Mouse (Mus musculus) T-helper 2 cell (primary cell): Measurements from ENCODE around the gene Arhgap15.

ENCODE experiments used
- in situ Hi-C: fragments of 300-600 bp; cut with MboI, MseI; formaldehyde crosslinking; loops from one replicate; pipeline ENCODE4 v1.15.1; 2025; ENCODE audit warnings: high pct_unique_total_duplicates

Arhgap15 gene

DNA sequence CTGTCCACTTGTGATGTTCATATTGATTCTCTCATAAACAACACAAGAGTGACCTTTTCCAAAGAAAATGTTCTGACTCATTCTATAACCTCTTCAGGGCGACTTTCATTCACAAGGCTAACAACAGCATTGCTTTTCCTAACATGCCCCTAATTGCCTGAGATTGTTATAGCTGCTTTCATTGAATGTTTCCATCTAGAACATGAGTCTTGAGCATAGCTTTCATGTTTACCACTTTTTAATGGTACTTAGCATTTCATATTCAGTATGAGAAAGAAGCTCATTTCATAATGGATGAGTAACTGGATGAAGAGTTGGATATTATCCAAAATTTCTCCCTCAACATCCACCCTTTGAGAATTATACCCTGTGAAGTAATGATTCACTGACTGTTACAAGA, 403.7 kb downstream of the Arhgap15 start:
- in situ Hi-C loops, result no loop called here

DNA sequence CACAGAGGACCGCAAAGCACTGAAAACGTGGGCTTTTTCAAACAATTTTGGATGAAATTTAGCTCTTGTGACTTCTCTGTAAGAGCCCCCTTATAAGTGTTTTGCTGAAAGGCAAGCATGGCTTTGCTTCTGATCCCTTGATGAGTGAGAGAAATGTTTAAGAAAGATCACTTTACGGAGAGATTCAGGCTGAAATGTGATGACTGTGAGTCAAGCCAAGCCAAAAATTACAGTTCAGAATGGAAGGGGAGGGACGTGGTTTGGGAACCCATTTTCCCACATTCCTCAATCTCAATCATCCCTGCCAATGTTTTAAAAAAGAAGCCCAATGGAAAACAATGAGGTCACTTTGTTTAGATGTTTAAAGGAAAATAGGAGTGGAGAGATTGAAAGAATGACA, 411.7 kb downstream of the Arhgap15 start:
- in situ Hi-C loops, result no loop called here

DNA sequence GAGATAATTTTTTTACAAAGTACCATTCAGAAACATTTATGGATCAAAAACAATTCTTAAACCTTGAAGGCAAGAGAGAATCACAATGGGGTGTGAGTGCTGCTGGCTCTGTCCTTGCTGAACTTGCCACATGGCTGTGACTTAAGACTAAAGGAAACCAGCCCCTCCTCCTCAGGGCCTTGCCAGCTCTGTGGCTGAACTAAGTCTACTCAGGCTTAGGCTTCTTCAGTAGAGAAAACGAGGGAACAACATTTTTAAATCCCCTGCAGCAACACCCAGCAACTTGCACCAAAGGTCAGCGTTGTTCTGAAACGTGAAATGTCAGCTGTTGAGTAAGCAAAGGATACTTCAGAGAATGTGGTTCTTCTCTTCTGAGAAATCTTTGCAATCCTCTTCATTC, 417.2 kb downstream of the Arhgap15 start:
- in situ Hi-C loops, result no loop called here

- in situ Hi-C loops, result no loop called here
Observed at GRCm38 (mm10) chr2:44166716-44167115, 418.1 kb downstream of the Arhgap15 start.

GRCm38 (mm10) chr2:44184476-44184875, 435.9 kb downstream of the Arhgap15 start:
- in situ Hi-C loops, result no loop called here

GRCm38 (mm10) chr2:44190749-44191148, 442.1 kb downstream of the Arhgap15 start:
- in situ Hi-C loops, result no loop called here

DNA sequence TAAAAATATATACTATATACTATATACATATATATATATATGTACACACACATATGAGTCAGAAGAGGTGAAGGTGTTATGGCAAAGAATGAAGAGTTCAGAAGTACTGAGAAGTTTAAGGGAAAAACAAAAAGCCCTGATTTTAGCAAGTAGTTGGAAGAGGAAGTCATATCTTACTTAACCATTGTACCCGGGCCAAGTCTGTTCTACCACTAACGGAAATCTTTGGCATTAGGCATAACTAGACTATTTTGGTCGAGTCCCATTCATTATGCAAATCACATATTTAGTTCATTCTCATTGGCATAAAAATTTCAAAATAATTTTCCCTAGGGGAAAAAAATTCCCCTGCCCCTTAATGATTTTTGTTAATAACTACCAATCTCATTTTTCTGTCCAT, 443.4 kb downstream of the Arhgap15 start:
- in situ Hi-C loops, result no loop called here

- in situ Hi-C loops, result no loop called here
Observed at GRCm38 (mm10) chr2:44215506-44215905, 466.9 kb downstream of the Arhgap15 start.

GRCm38 (mm10) chr2:44217811-44218210, 469.2 kb downstream of the Arhgap15 start:
- in situ Hi-C loops, result no loop called here

DNA sequence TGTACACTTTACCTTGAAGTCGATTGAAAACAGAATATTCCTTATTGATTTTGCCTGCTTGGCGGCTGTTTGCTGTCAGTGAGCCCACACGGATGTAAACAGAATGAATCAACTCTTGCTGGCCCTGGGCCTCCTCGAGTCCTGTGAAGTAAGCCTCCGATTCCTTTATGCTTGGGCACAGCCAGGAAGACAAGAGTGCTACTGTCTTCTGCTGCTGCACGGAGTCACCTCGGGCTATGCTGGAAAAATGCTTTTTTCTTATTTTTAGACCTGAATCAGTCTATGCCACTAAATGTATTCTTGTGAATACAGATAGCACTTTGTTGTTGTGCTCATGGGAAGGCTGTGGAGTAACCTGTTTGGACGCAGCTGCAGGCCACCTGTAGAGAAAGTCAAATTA, 469.7 kb downstream of the Arhgap15 start:
- in situ Hi-C loops, result no loop called here

DNA sequence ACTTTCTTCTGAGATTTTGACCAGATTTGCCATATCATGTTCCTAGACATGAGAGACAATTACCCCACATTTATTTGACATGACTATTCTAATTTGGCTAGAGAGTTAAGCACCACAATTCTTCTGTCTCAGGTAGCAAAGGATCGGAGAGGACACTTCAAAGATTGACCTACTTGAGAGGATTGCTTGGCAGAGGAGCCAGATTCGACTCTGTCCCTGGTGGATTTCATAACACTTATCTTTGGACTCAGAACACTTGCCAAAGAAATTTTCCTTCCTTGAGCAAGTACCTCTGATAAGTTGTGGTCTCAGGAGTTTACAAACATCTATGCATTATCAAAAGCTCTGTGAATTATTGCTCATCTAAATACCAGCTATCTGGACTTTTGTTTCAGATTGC, 473.1 kb downstream of the Arhgap15 start:
- in situ Hi-C loops, result no loop called here

GRCm38 (mm10) chr2:44222176-44222753, 473.6 kb downstream of the Arhgap15 start:
- in situ Hi-C loops, result no loop called here

- in situ Hi-C loops, result no loop called here
Observed at GRCm38 (mm10) chr2:44234856-44235255, 486.2 kb downstream of the Arhgap15 start.

DNA sequence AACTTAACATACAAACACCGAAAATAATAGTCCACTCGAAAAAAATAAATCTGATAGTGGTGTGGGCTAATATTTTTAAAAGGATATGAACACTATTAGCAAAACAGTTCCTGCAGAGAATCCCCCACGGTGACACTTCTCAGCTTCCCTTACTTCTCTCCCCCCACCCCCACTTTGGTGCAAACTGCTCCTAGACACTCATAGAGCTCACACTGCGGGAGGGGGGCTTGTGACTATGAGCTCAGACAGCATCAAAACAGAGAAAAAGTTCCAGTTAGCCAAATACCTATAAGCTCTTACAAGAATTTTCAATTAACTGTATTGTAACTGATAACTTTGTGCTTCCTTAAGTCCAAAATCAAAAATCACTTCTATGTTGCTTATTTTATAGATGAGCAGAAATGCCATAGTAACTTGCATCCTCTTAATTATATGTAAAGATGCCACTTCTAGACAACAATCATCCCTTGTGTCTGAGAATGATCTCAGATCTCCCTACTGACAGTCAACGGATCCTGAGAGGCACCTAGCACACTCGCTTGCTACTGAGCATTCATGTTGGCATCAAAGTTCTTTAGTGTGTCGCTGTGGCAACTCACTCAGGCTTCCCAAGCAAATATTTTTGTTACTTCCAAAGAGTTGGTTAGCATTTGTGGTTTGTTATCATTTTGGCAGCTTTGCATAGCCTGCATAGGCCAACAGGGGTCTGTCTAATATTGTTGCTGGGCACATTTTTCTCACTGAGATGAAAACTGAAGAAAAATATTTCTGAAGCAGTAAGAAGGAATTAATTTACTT, 493.2 kb downstream of the Arhgap15 start:
- in situ Hi-C loops, result no loop called here

DNA sequence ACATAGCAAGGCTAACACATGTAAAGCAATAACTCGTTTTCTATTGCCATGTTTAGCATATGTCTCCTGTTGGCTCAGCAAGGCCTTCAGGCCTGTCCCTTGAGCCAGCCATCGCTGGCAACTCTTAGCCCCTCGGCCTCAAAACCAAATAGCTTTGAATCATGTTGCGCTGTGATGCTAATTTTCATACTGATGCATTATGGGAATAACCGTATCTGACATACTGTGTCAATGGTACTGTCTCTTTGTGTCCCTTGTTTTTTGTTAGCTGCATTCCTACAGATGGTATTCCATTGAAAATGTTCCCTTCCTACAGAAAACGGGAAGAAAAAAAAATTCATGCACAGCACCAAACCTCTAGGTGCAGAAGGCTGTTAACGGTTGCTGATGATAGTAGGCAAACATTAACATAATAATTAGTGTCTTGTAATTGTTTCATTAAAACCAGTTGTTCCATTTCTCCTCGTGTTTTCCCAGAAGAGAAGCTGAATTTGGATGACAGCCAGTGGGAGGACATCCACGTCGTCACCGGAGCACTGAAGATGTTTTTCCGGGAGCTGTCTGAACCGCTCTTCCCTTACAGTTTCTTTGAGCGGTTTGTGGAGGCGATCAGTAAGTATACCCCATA, 494.1 kb downstream of the Arhgap15 start:
- in situ Hi-C loops, result no loop called here

- in situ Hi-C loops, result no loop called here
Observed at GRCm38 (mm10) chr2:44255343-44255742, 506.7 kb downstream of the Arhgap15 start.

DNA sequence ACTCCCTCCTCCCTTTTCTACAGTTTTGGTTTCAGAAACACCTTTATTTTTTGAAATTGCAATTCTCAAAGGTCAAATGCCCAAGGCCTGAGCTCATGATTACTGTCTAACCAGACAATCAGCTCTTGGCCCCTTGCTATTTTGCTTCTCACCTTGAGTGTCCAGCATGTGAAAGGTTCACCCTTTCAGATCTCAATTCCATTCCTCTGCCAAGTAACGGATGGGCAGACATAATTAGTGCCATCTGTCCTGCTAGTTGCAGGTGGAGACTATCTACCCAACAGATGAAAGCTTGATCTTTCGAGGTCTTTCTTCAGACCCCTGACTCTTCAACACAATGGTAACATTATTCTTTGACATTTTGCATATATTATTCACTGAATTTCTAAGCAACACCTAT, 509.3 kb downstream of the Arhgap15 start:
- in situ Hi-C loops, result no loop called here

DNA sequence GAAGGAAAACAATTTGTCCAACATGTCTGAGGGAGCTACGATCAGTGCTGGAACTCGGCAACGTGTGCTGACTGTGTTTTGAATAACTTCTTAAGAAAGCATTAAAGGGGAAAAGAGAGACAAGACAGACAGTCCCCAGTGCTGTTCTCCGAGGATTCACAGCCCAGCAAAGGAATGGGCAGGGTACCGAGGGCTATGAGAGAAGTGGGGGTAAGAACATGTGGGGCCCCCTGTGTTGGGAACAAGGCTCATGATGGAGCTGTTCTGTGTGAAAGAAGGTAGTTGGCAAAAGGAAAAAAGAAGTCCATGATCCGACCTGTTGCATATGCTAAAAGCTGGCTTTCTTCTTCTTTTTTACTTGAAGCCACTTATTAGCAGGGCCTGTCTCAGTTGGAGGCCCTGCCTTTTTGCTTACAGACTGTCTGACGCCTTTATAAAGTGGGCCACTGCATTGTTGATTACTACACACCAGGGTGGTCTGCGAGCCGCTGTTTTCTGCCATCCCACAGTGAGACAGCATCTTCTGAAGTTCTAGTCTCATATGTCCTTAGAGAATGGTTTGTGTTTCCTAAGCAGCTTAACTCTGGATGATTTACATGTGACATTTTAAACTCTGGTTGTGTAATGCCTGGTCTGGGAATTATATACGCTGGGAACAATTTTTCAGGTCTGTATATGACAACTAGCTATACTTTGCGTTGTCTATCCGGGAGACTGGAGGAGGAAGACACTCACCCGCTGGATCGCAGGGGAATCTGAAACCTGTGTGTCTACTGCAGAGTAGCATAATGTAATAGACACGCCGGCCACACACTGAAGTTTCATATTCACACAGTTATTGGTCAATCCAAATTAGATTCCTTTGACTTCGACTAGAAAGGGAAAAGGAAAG, 523.1 kb downstream of the Arhgap15 start:
- in situ Hi-C loops, result no loop called here

DNA sequence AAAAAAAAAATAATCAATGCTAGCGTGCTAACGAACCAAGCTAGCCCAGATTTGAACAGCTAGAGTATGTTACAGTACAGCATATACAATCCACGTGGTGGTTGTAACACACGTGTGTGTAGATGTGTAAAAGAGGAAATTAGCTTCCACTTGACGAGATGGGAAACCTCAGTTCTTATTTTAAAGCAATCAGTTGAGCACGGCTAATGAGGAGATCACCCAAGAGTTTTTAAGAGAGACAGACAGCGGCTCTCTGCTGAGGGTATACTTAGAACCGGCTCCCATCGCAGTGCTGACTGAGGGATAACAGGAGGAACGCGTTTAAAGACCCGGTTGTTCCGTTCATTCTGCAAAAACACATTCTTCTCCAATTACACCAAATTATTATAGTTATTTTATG, 524.0 kb downstream of the Arhgap15 start:
- in situ Hi-C loops, result no loop called here

- in situ Hi-C loops, result no loop called here
Observed at GRCm38 (mm10) chr2:44274425-44274824, 525.8 kb downstream of the Arhgap15 start.

GRCm38 (mm10) chr2:44286181-44286719, 537.6 kb downstream of the Arhgap15 start:
- in situ Hi-C loops, result no loop called here

GRCm38 (mm10) chr2:44299156-44299555, 550.5 kb downstream of the Arhgap15 start:
- in situ Hi-C loops, result no loop called here
